Mouse (Mus musculus): Measurements from ENCODE around the gene Zfp768. TPM values are rescaled to one million over a fixed set of nuclear protein-coding genes. Genes with fewer than 3 reads are reported as not detected.

Gene Zfp768
- polyA plus RNA-seq, 2 experiments = 0.52 to 4.4 TPM

DNA sequence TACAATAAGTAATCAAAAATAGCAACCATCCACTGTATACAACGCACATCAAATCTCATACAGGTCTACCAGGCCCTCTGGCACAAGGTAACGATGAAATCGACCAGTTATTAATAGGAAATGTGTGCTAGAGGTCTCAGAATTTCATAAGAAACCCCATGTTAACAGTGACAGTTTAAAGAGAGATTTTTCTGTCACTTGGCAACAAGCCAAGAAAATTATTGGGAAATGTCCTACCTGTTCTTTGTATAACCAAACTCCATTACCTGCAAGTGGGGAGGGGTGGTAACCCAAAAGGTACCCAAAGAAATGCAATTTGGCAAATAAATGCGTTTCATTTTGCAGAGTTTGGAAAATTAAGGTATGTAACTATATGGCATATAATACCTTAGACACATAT is 13.1 kb upstream of the Zfp768 start:
- ATAC-seq (ENCODE audit: insufficient read depth) (no peak), DNase-seq (ENCODE audit: low read depth in 3 of 3, low spot score in 3 of 3) (no peak)
- no peaks in the 10 kb centered on the region for H3K36me3 ChIP-seq (replicated peaks; ENCODE audit: control insufficient read depth, insufficient read depth, low read depth)
- no peaks in the 10 kb centered on the region for H3K4me1 ChIP-seq (replicated peaks; ENCODE audit: control insufficient read depth in 2 of 2, insufficient read depth in 2 of 2, low read length in 1 of 2)
- H3K9ac ChIP-seq (replicated peaks) = no peak overlapping the region
- WGBS (ENCODE audit: insufficient replicate concordance) = 49% methylated on average over 4 of the region's 4 CpGs
- no peaks in the 10 kb centered on the region for H3K27me3 ChIP-seq (ENCODE audit: control insufficient read depth, insufficient read depth, low read length)
- H3K27ac ChIP-seq = no peak overlapping the region
- H3K4me3 ChIP-seq (ENCODE audit: insufficient read depth in 1 of 2, low read depth in 2 of 2, low read length in 2 of 2) = no peak overlapping the region
- no peak overlapping the region for H3K4me2 ChIP-seq (ENCODE audit: low read depth)
- no peak for TF ChIP-seq CTCF (IDR thresholded peaks at IDR 0.05; ENCODE audit: low read depth)
- TF ChIP-seq EP300 (IDR thresholded peaks at IDR 0.05; ENCODE audit: low read depth) = no peak
- no peaks in the 10 kb centered on the region for H3K9me3 ChIP-seq (ENCODE audit: control insufficient read depth, low read length)

DNA sequence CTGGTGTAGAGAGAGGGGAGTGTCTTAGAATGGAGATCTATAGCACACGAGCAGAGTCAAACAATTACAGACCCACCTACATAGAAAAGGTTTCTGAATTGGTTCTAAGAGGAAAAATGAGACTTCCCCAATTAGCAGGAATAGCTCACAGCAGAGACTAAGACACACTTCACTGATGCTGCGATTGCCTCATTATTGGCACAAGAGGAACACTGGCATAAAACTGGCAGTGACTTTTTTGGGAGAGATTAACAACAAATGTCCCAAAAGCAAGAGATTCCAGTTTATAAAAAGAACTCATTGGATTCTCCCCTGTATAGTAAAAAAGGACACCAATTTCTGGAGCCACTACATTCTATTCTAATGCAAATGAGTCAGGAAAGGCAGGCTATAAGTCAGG is 12.5 kb upstream of the Zfp768 start:
- Histone ChIP-seq H3K9me3 (ENCODE audit: control insufficient read depth, low read length) (no peaks in the 10 kb centered on the region), H3K4me3 (ENCODE audit: insufficient read depth in 1 of 2, low read depth in 2 of 2, low read length in 2 of 2) (no peak overlapping the region), H3K27ac (no peak overlapping the region), H3K9ac (replicated peaks) (no peak overlapping the region), H3K36me3 (replicated peaks; ENCODE audit: control insufficient read depth, insufficient read depth, low read depth) (no peaks in the 10 kb centered on the region), H3K27me3 (ENCODE audit: control insufficient read depth, insufficient read depth, low read length) (no peaks in the 10 kb centered on the region), H3K4me2 (ENCODE audit: low read depth) (no peak overlapping the region), H3K4me1 (replicated peaks; ENCODE audit: control insufficient read depth in 2 of 2, insufficient read depth in 2 of 2, low read length in 1 of 2) (no peaks in the 10 kb centered on the region)
- no peak for ATAC-seq (ENCODE audit: insufficient read depth)
- TF ChIP-seq EP300 (IDR thresholded peaks at IDR 0.05; ENCODE audit: low read depth) (no peak), CTCF (IDR thresholded peaks at IDR 0.05; ENCODE audit: low read depth) (no peak)
- DNase-seq (ENCODE audit: low read depth in 3 of 3, low spot score in 3 of 3) = no peak
- 48% methylated on average over 2 of the region's 2 CpGs for WGBS (ENCODE audit: insufficient replicate concordance)

DNA sequence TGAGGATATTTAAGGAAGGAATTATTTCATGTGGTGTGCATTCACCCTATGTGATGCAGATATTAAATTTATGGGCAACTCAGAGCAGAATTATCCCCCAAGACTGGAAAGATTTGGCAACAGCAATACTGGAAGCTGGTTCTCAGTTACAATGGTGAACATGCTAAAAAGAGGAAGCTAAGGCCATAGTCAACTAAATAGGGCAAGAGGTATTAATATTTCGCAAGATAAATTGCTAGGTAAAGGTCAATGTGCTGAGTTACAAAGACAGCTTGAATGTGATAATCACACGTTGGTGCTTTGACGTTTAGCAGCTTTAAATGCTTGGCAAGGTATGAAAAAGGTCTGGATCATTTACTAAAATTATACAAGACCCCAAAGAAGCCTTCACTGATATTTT is 10.4 kb upstream of the Zfp768 start:
- Histone ChIP-seq H3K27ac (no peak overlapping the region), H3K9me3 (ENCODE audit: control insufficient read depth, low read length) (no peaks in the 10 kb centered on the region), H3K36me3 (replicated peaks; ENCODE audit: control insufficient read depth, insufficient read depth, low read depth) (no peaks in the 10 kb centered on the region), H3K4me1 (replicated peaks; ENCODE audit: control insufficient read depth in 2 of 2, insufficient read depth in 2 of 2, low read length in 1 of 2) (no peaks in the 10 kb centered on the region), H3K27me3 (ENCODE audit: control insufficient read depth, insufficient read depth, low read length) (no peaks in the 10 kb centered on the region), H3K4me3 (ENCODE audit: insufficient read depth in 1 of 2, low read depth in 2 of 2, low read length in 2 of 2) (no peak overlapping the region), H3K9ac (replicated peaks) (no peak overlapping the region), H3K4me2 (ENCODE audit: low read depth) (no peak overlapping the region)
- WGBS (ENCODE audit: insufficient replicate concordance) = 47% methylated on average over 3 of the region's 3 CpGs
- TF ChIP-seq EP300 (IDR thresholded peaks at IDR 0.05; ENCODE audit: low read depth) (no peak), CTCF (IDR thresholded peaks at IDR 0.05; ENCODE audit: low read depth) (no peak)
- no peak for ATAC-seq (ENCODE audit: insufficient read depth)
- no peak for DNase-seq (ENCODE audit: low read depth in 3 of 3, low spot score in 3 of 3)

DNA sequence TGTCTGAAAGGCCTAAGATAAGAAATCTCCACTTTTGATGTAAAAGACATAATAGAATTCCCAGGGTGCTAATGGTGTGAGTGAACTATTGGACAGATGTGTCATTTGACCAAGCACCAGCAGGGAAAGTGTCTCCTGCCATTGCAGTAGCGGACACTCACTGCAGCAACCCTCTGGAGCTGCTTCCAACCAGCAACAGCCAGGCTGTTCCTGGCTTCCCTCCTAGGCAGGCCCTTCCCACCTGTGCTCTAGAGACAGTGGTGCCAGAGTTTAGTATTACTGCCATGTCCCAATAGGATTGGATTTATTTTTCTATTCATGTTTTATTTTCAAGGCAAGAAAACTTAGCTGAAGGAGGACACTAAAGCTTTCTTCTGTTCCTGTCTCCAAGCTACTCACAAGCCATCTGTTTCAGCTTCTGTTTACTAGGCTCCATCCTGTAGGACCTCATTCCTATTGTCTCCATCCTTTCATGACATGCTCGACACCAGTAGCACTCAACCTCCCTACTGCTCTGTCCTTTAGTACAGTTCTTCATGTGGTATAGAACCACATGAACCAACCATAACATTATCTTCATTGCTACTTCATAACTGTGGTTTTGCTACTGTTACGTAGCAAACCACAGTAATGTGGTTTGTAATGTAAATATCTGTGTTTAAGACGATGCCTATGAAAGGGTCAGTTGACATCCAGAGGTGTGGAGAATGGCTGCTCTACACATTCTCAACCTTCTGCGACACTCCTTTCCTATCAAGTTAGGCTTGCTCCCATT is 6.0 kb upstream of the Zfp768 start:
- Histone ChIP-seq H3K36me3 (replicated peaks; ENCODE audit: control insufficient read depth, insufficient read depth, low read depth) (no peaks in the 10 kb centered on the region), H3K27ac (no peak overlapping the region), H3K9ac (replicated peaks) (no peak overlapping the region), H3K4me3 (ENCODE audit: insufficient read depth in 1 of 2, low read depth in 2 of 2, low read length in 2 of 2) (no peak overlapping the region), H3K9me3 (ENCODE audit: control insufficient read depth, low read length) (no peaks in the 10 kb centered on the region), H3K4me1 (replicated peaks; ENCODE audit: control insufficient read depth in 2 of 2, insufficient read depth in 2 of 2, low read length in 1 of 2) (peaks cover 3 to 5% of the 10 kb centered on the region in 2 experiments; a peak in 3 of 4 replicates), H3K4me2 (ENCODE audit: low read depth) (no peak overlapping the region), H3K27me3 (ENCODE audit: control insufficient read depth, insufficient read depth, low read length) (no peaks in the 10 kb centered on the region)
- no peak for TF ChIP-seq CTCF (IDR thresholded peaks at IDR 0.05; ENCODE audit: low read depth)
- no peak for TF ChIP-seq EP300 (IDR thresholded peaks at IDR 0.05; ENCODE audit: low read depth)
- ATAC-seq (ENCODE audit: insufficient read depth) (no peak), DNase-seq (ENCODE audit: low read depth in 3 of 3, low spot score in 3 of 3) (no peak)
- WGBS (ENCODE audit: insufficient replicate concordance) = 35% methylated on average over 5 of the region's 5 CpGs

DNA sequence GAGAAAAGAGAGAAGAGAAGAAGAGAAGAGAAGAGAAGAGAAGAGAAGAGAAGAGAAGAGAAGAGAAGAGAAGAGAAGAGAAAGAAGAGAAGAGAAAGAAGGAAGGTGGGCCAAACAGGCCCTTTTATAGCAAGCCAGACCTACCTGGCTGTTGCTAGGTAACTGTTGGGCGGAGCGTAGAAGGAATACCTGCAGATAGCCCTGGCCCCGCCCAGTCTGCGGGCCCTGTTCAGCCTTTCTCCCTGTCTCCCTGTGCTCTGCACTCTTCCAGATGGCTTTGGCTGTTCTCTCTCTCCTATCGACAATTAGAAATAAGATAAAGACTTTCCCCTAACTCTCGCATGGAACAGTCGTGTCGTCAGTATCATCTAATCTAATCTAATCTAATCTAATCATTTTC is 1.3 kb upstream of the Zfp768 start:
- Histone ChIP-seq H3K4me2 (ENCODE audit: low read depth) (peak overlapping the region; percentile 90), H3K27me3 (ENCODE audit: control insufficient read depth, insufficient read depth, low read length) (no peaks in the 10 kb centered on the region), H3K36me3 (replicated peaks; ENCODE audit: control insufficient read depth, insufficient read depth, low read depth) (no peaks in the 10 kb centered on the region), H3K4me3 (ENCODE audit: insufficient read depth in 1 of 2, low read depth in 2 of 2, low read length in 2 of 2) (no peak overlapping the region; a peak in 1 of 4 replicates), H3K9ac (replicated peaks) (no peak overlapping the region), H3K4me1 (replicated peaks; ENCODE audit: control insufficient read depth in 2 of 2, insufficient read depth in 2 of 2, low read length in 1 of 2) (peaks cover 5 to 7% of the 10 kb centered on the region in 2 experiments; a peak in 3 of 4 replicates), H3K27ac (no peak overlapping the region), H3K9me3 (ENCODE audit: control insufficient read depth, low read length) (no peaks in the 10 kb centered on the region)
- ATAC-seq (ENCODE audit: insufficient read depth) (no peak), DNase-seq (ENCODE audit: low read depth in 3 of 3, low spot score in 3 of 3) (no peak)
- no peak for TF ChIP-seq CTCF (IDR thresholded peaks at IDR 0.05; ENCODE audit: low read depth)
- TF ChIP-seq EP300 (IDR thresholded peaks at IDR 0.05; ENCODE audit: low read depth) = no peak
- 17% methylated on average over 8 of the region's 8 CpGs for WGBS (ENCODE audit: insufficient replicate concordance)

Data from liver, embryonic 14.5 days (tissue).